Mouse (Mus musculus) right cerebral cortex, postnatal 14 days (tissue): ENCODE results near the gene Zfr2.
A peak's percentile ranks its signal among the peaks of the same experiment; 100 is the strongest.

Source experiments
- DNase-seq: peaks from one replicate; pipeline ENCODE4 v3.0.0; 2022

Gene Zfr2

DNA sequence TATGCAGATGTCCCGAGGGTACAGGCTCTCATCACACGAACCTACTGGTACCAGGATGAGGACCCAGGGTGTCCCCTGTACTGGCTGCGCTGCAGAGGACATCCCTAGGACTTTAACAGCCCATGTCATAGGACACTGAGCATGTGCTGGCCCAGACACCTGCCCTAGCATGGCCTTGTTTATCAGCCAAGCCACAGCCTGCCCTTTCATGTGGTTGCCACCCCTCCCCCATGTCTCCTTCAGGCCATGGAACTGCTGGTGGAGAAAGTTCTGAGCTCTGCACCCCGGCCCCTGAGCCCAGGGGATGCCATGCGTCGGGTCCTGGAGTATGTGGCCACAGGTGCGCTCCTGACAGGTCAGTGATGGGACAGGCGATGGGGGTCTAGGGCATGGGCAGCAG, 16.5 kb downstream of the Zfr2 start:
- peak; percentile 5 for DNase-seq

DNA sequence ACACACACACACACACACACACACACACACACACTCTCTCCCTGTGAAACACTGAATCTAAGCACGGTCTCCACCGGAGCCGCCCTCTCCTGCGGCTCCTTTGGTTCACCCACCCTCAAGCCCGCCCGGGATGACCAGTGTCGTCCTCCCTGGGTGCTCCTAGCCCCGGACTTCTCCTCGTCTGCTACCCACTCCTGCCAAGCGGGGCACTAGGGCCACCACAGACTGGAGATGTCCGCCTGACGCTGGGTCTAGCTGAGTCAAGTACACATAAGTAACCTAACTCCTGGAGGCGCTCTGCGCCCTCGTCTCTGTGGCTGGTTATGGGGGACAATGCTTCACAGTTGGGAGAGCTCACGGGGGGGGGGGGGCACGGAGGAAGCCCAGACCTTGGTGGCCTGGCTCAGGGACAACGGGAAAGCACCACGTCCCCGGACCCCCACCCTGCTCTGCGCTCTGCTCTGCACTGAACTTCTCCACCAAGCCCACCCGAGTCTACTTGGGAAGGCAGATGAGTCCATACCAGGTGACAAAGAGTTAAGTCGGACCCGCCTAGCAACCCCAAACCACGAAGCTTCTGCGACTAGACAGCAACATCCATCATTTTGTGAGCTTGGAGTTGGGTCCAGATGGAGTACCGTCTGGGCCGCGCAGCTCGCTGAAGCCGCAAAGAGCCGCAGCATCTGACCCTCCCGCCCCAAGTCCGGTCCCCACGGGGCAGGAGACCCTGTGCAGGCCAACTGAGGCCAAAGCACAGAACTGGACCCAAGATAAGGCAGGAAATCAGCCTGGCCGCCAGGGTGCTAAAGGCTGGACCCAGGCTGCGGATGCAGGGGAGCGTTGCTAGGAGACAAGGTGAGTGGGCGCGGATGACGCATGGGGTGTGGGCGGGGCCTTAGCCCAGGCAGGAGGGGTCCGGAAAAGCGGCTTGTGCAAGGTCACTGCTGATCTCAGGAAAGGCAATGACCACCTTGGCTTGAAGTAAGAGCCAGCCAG, 19.8 kb downstream of the Zfr2 start, which contains the start of gene Matk:
Gene Matk (plus strand): TSS at position 512 of the 996 bp plus-strand sequence.
- peak; percentile 87 for DNase-seq

DNA sequence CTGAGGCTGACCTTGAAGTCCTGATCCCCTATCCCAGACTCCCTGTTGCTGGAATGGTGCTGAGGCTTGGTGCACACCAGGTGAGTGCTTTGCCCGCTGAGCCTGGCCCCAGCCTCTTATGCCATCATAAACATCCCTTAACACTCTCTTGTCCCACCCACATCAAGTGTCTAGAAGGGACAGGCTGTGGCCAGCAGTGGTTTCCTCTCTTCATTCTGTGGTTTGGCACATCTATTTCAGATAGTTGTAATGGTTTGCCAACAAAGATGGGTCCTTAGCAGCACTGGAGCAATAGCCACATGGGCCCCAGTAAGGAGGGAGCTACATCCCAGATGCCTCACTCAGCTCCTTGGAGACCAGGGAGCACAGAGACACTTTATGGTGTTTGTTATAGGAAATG, 21.9 kb downstream of the Zfr2 start:
- DNase-seq: no peak

DNA sequence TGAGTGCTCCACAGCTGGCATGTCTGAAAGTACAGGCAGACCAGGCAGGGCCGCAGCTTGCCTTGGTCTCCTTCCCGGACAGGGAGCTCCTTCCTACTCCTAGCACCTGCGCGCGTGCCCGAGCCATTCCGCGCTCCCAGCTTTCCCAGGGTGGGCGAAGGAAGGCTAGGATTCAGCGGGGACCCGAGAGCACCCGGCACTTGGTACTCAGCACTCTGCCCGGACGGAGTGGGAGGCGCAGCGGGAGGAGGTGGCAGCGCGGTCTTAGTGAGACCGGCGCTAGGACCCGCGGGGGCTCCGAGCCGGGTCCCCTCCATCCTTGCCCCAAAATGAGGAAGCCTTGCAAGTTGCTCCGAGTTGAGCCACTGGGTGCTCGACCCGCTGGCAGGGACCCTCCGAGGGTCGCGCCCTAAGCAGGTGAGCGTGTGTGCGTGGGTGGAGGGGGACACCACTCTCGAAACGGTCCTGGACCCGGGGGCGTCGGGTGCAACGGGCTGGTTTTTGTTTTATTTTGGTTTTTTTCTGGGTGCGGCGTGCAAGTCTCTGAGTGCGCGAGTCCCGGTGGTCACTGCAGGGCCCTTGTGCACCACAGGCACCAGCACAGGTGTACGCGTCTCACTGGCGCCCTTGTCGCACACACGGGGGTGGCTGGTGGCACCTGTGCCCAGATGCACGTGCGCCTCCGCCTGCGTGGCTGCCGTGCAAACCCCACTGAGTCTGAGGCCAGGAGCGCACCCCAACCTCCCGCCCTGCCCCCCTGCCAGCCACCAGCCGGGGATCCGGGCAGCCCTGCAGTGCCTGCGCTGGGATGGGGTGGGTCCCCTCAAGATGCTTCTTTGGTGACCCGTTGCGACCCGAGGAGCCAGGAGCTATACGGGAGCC, 24.4 kb downstream of the Zfr2 start:
- DNase-seq: peak; percentile 55

DNA sequence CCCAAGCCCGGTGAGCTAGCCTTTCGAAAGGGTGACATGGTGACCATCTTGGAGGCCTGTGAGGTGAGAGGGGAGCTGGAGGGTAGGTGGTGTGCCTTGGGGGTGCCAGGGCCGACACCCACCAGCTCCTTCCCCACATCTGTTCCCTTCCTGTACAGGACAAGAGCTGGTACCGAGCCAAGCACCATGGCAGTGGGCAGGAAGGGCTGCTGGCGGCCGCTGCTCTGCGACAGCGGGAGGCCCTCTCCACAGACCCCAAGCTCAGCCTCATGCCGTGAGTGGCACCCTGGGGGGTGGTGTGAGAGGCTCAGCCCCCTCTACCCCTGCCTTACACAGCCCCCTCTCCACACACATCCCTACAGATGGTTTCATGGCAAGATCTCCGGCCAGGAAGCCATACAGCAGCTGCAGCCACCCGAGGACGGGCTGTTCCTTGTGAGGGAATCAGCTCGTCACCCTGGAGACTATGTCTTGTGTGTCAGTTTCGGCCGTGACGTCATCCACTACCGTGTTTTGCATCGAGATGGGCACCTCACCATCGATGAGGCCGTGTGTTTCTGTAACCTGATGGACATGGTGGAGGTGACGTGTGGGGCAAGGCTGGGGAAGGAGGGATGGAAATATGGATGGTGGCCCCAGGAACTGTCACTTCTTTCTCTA, 26.4 kb downstream of the Zfr2 start:
- no peak for DNase-seq

DNA sequence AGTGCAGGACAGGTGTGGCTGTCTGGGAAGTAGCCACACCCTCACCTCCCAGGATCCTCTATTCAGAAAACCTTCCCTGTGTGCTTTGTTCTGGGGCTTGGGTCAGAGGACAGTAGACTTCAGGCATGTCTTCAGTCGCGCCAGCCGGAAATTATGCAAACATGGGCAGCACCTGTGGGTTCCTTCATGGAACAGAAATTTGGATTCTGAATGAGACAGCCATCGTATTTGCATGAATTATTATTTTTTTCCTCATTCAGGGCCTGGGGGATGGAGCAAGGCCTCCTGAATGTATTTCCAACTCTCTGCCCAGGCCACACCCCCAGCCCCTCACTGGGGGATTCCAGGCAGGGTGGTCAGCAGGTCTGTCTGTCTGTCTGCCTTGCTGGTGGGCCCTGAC, 28.1 kb downstream of the Zfr2 start:
- no peak for DNase-seq

DNA sequence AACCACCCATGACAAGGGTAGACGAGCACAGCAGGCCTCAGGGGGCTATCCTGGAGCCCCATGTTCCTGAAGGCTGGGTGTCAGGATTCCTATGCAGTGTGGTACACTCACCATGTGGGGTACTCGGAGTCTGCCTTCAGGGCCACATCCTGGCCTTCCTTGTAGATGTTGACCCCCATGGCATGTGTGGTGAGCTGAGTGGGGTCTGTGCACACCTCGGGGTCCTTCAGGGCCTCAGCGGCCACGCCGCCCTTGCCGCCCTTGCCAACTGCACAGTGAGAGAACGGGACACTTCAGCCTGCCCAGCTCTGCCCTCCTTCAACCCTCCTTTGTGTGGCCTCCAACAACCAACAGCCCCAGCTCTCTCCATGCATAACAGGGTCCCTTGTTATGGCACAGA, 32.6 kb downstream of the Zfr2 start:
- no peak for DNase-seq

DNA sequence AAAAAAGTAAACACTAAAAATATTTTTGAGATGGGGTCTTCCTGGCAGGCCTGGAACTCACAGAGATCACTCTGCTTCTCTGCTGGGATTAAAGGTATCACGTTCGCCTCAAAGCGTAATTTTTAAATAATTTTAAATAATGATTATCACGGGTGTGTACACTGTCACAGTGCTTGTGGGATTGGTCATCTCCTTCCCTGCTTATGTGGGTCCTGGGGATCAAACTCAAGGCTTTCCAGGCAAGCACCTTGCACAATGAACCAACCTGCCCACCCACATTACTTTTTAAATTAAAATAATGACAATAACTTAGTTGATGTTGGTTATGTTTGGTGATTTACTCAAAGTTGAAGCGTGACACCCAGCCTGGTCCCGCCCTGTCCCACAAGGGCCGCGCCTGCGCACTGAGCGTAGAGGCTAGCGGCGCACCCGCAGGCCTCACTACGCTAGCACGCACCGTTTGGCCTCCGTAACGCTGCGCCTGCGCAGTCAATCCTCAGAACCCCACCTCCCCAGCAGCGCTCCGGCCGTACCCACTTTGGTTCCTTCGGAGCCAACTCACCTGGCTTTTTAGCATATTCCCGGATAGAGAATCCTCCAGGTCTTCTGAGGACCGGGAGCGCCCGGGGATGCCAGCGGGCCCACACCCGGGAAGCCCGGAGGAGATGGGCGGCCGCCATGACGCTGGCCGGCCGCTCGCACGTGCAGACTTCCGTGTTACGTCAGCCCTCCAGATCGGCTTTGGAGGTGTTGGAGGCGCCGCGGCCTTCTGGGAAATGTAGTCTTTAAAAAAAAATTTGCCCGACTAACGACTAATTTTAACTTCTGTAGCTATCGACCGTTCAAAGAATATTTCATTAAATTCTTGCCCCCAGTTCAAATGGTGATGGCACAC, 33.5 kb downstream of the Zfr2 start, which contains the start of the genes Mrpl54 and Apba3:
Gene Mrpl54 (minus strand): TSS at position 724 of the 895 bp plus-strand sequence.
Gene Apba3 (plus strand): TSS at position 750 of the 895 bp plus-strand sequence.
- DNase-seq: peak; percentile 97

DNA sequence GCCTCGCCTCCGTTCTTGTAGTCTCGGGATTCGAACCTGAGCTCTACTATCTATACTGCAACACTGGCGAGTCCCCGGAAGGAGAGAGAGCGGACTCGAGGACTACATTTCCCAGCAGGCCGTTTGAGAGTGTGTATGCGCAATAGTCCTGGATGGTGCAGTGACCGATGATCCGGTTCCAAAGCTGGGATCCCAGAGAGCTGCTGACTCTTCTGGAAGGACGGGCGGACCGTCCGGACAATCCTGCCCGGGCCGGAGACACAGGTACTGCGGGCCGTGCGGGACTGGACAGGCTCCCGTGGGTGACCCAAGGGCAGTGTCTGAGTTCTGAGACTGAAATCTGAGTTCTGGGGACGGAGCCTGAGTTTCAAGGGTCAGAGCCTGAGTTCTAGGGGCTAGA, 35.1 kb downstream of the Zfr2 start:
- DNase-seq: peak; percentile 72

DNA sequence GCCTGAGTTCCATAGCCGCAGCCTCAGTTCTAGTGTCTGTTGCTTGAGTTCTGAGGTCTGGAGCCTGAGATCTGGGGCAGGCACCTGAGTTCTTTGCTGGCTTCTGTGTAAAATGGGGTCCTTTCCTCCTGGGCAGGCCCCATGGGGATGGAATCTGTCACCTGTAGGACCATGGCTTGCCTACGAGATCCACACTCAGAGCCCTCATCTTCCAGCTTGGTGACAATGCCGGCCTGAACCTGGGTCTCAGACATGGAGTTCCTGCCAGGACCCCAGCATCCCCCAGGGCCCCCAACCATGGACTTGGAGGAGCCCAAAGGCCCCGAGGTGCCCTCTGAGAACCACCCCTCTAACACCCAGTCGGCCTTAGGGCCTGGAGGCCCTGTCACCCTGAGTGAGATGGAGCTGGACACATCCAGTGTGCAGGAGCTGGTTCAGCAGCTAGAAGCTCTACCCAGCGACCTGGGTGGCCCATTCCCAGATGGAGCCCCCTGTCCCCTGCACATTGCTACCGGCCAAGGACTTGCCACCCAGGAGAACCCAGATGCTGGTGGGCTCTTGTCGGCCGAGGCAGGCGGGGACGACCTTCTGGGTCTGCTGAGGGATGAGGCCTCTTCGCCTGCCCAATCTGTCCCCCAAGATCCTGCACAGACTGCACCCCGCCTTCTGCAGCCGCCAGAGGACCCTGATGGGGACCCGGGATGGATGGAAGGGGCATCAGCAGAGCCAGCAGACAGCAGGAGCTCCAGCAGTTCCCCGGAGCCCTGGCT, 35.9 kb downstream of the Zfr2 start:
- DNase-seq: no peak

DNA sequence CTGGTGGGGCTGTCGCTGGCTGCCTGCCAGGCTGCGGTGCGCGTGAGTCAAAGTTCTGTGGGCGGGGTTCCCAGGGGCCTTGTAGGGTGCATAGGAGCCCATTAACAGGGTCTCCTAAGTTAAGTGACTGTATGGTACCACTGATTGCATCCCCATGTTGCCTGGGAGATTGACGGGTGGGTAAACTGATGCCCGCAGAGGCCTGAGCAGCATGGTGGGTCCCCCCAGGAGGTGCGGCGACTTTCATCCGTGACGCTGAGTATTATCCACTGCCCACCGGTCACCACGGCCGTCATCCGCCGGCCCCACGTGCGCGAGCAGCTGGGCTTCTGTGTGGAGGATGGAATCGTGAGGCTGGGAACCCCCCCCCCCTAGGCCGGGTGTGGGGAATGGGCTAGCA, 39.4 kb downstream of the Zfr2 start:
- no peak for DNase-seq

DNA sequence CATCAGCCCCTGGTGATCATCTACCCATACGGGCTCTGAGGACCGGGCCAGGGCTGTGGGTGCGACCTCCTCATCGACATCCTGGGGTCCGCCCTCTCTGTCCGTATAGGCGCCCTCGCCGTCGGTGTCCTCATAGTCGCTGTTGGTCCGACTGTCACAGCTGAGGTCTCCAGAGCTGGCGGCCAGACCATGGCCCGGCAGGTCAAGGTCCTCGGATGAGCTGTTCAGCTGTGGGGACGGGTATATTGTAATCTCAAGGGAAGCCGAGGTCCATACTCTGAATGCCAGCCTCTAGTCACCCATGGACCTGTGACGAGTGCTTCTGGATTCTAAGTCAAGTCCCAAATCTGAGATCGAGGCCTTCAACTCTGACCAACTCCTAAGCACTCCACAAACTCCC, 40.9 kb downstream of the Zfr2 start:
- DNase-seq: no peak

DNA sequence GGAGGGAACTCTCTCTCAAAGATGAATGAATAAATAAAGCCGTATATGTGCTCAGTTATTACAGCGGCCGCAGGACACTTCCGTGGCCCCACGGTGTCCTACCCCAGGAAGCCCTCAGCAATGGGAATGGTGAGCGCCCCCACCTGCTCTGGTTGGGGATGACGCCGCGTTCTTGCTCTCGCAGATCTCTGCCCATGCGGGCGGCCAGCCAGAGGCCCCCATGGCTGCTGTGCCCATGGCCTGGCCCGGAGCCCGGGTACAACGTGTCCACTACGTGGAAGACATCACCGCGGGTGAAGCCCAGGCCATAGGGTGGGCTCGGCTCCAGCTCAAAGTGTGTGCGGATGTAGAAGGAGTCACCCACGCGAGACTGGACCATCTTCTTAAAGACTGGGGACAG, 44.7 kb downstream of the Zfr2 start:
- DNase-seq: no peak

DNA sequence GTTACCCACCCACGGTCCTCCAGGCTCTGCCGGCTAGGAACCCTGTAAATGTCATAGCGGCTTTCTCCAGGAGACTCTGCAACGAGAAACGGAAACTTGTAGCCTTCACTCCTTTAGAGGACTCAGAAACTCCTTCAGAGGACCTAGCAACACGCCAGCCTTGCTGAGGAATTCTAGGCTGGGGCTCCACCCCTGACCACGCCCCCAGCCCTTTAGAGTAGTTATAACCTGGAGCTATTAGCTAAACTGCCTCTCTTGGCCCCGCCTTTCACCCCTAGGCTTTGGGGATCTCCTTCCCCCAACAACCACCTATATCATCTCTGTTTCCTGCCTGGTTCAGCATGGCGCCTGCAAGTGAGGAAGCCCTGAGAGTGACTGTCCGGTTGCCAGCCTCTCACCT, 46.5 kb downstream of the Zfr2 start:
- no peak for DNase-seq

DNA sequence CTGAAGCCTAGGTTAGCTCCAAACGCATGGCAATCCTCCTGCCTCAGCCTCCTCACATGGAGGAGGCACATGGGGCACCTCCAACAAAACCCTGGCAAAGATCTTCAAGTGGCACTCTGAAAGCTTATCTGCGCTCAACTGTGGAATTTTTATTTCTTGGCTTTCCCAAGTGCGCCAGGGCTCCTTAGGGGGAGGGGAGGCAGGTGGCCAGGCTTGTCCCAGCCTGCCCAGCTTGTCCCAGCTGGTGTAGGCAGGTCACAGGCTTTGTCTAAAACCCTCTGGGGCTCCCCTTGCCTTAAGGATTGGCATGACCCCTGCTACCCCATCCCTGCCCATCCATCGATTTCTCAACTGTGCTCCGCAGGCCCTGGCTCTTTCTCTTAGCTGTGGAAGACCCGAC, 51.2 kb downstream of the Zfr2 start:
- DNase-seq: no peak

DNA sequence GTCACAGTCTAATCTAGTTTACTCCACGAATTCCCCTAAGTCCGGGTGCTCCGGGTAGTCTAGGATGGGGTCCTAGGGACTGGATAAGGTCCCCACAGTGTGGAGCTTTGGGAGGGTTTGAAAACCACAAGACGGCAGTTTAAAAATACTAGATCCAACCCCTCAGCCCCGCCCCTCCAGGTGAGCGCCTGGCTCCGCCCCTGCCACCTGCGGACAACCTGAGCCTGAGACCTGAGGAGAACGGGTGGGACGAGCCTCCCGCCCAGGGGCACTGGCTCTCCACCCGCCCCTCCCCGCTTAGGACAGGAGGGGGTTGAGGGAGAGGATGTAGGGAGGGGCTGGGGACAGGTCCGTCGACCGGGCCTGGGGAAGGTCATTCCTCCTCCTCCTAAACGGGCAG, 51.8 kb downstream of the Zfr2 start:
- no peak for DNase-seq

DNA sequence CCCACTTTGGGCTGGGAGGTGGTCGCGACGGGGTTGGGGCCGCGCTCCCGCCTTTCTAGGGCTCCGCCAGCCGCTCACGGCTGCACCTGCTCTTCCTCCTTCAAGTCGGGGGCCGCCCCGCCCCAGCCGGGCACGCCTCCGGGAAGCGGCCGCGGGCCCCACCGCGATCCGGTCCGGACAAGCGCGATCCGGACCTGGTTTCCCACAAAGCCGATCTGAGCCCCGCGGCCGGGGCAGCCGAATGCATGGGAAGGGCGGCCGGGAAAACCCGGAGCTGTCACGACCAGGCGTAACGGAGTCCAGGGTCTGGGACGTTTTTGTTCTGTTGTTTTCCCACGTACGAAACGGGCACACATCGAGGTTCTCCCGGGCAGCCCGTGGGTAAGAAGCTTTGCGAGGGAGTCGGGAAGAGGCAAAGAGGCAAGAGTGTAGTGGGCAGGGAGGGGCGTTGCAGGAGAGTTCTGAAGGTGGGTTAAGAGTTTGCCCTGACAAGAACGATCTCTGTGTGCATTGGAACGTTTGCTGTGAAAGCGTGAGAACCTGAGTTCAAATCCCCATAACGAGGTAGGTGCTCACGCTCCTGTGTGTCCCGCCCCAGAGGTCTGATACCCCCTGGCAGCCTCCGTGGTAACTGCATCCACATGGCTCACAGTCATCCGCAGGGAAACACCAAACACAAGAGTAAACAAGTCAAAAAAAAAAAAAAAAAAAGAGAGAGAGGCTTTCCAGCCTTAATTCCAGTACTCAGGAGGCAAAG, 52.9 kb downstream of the Zfr2 start:
- peak; percentile 90 for DNase-seq

DNA sequence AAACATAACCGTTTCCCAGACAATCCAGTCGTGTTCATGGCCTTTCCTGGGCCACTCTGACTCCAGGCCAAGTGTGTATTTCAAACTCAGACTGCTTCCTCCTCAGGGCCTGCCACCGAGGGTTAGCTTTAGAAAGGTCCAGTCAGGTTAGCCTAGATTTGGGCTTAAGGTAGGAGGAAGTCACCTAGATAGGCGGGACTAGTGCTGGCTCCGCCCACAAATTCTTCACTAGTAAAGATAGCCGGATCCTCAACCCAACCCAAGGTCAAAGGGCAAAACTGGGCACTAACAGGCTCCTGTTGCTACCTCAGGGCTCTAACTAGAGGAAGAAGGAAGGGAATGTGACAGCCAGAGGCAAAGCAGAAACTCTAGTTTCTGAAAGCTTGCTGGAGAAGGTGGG, 53.6 kb downstream of the Zfr2 start:
- no peak for DNase-seq

DNA sequence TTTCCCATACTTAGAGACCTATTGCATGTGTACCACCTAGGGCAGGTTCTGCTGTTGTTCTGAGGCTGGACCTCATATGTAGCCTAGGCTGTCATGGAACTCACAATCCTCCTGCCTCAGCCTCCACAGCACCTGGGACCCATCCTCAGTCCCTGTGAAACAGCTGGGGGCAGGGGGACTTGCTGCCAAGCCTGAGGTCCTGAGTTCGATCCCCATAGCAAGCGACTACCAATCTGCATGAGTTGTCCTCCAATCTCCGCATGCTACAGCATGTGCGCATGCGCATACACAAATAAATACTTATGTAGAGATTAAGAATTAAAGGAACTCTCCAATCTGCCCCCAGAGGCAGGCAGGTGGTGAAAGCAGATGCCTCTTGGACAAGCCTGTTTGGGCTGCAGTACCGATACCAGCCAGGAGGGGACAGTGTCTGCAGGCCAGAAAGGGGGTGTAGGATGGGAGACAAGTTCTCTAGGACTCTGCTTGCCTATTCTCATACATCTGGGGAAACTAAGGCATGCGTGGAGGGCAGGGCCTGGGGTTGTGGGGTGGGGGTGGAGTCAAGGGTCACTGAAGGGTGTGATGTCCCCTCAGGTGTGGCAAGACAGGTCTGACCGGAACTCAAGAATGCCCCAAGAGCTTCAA, 54.7 kb downstream of the Zfr2 start:
- DNase-seq: peak; percentile 61

DNA sequence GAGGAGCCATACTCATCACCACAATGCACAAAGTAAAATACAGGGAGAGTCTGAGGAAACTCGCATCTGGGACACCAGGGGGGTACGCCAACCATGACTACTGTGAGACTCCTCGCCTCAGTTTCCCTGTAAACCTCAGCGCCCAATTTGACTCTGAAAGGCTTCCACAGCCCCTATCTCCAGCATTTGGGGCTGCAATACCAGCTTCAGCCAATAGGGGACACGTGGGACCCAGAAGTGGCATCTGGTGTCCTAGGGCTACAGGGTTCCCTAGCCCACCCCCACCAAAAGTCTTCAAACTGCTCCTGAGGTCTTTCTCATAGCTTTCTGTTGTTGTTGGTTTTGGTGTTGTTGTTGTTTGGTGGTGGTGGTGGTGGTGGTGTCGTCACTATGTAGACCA, 55.6 kb downstream of the Zfr2 start:
- peak; percentile 67 for DNase-seq
